26 mouse cellular contexts compared by ENCODE assay signal in the genomic region with DNA sequence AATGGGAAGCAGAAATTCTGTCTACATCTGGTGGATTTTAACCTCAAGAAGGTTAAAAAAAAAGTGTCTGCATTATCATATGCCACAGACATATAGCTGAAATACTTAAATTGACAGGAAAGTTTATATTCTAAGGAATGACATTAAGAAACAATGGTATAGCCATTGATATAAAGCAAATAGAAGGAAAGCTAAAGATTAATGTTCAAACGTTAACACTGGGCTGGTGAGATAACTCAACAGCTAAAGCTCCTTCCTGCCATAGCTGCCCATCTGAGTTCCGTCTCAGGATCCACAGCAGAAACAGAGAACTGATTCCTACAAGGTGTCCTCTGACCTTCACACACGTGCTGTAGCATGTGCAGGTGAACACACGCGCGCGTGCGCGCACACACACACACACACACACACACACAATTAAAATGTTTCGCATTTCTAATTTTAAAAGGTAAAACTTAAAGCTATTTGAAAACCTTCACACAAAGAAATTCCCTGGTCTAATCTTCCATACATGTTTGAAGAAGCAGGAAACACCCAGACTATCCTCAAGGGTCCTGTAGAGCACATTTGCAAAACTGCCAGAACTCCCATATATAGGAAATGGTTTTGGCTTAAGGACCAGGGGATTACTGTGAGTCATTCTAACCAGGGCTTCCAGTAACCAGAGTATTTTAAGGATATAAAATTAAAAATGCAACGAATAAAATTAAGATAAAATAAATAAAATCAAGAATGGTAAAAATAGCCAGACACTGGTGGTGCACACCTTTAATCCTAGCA. TPM values are rescaled to one million over a fixed set of nuclear protein-coding genes. Genes with fewer than 3 reads are reported as not detected.
DNase-seq lines count a peak whose midpoint lies in the region; TF ChIP-seq lines count a peak whose summit lies in the region.
"Had no signal": no experiment of that assay in that cellular context is flagged by ENCODE, and none has a peak within 500 bp of the region (broad histone marks: within the 10 kb centered on the region; RNA-seq: fewer than 3 reads in every experiment).

No protein-coding gene starts in this region.

- 38% methylated on average over 5 of the region's 11 CpGs for WGBS in macrophage (ENCODE audit: missing documents)
- 88% methylated on average over 11 of the region's 11 CpGs for WGBS in forebrain, embryonic 10.5 days

- H3K79me2 ChIP-seq in C2C12 (ENCODE audit: control insufficient read depth, insufficient read depth): peaks cover 98% of the 10 kb centered on the region
- peaks cover 97% of the 10 kb centered on the region for H3K79me2 ChIP-seq in macrophage (ENCODE audit: inconsistent target)

- H3K79me3 ChIP-seq in C2C12 (ENCODE audit: low read depth): peaks cover 54% of the 10 kb centered on the region

- TF ChIP-seq POLR2A in embryonic fibroblast, embryonic 13.5 days (IDR thresholded peaks at IDR 0.05; ENCODE audit: low read depth, low read length): no peak

- H3K36me3 ChIP-seq in C2C12 (ENCODE audit: control insufficient read depth, insufficient read depth) (no peaks in the 10 kb centered on the region), macrophage (ENCODE audit: inconsistent target) (no peaks in the 10 kb centered on the region)
- no peaks in the 10 kb centered on the region for H3K36me3 ChIP-seq in forebrain, embryonic 10.5 days (replicated peaks)
- H3K36me3 ChIP-seq: forebrain, embryonic 15.5 days; hindbrain, embryonic 13.5 days; limb, embryonic 12.5 days; midbrain, embryonic 15.5 days; neural tube, embryonic 12.5 days had no signal

- no peaks in the 10 kb centered on the region for H3K27me3 ChIP-seq in C2C12 (ENCODE audit: control insufficient read depth, insufficient read depth, insufficient read length)
- H3K27me3 ChIP-seq in forebrain, embryonic 10.5 days (ENCODE audit: poor library complexity, severe bottlenecking): peaks cover 3% of the 10 kb centered on the region; the same call in 1 of the 2 replicates
- H3K27me3 ChIP-seq: forebrain, embryonic 15.5 days; hindbrain, embryonic 13.5 days; limb, embryonic 12.5 days; midbrain, embryonic 15.5 days; neural tube, embryonic 12.5 days had no signal

- H3K4me3 ChIP-seq in C2C12 (ENCODE audit: insufficient read depth, poor library complexity, severe bottlenecking) (no peak overlapping the region), macrophage (ENCODE audit: inconsistent target) (no peak overlapping the region)
- no peak overlapping the region for H3K4me3 ChIP-seq in embryonic fibroblast, embryonic 13.5 days (ENCODE audit: insufficient read depth, low read length)
- no peak overlapping the region for H3K4me3 ChIP-seq in forebrain, embryonic 10.5 days
- H3K4me3 ChIP-seq: forebrain, embryonic 15.5 days; hindbrain, embryonic 13.5 days; limb, embryonic 12.5 days; midbrain, embryonic 15.5 days; neural tube, embryonic 12.5 days had no signal

- no peak overlapping the region for H3ac ChIP-seq in C2C12 (ENCODE audit: control insufficient read depth, insufficient read length, low read depth)

- peak overlapping the region; percentile 85 for H3K27ac ChIP-seq in embryonic fibroblast, embryonic 13.5 days (ENCODE audit: insufficient read depth, low read length)
- H3K27ac ChIP-seq in macrophage: peak overlapping the region; percentile 80
- H3K27ac ChIP-seq in forebrain, embryonic 10.5 days: no peak overlapping the region
- H3K27ac ChIP-seq: forebrain, embryonic 15.5 days; hindbrain, embryonic 13.5 days; limb, embryonic 12.5 days; midbrain, embryonic 15.5 days; neural tube, embryonic 12.5 days; stomach, postnatal 0 days had no signal

- H3K9me3 ChIP-seq in forebrain, embryonic 10.5 days: no peaks in the 10 kb centered on the region
- H3K9me3 ChIP-seq: forebrain, embryonic 15.5 days; hindbrain, embryonic 13.5 days; limb, embryonic 12.5 days; midbrain, embryonic 15.5 days; neural tube, embryonic 12.5 days had no signal

- TF ChIP-seq CTCF in C2C12 (IDR thresholded peaks at IDR 0.05; ENCODE audit: control insufficient read depth, insufficient read depth, insufficient read length): no peak
- no peak for TF ChIP-seq CTCF in embryonic fibroblast, embryonic 13.5 days (IDR thresholded peaks at IDR 0.05; ENCODE audit: borderline replicate concordance, insufficient read depth, low read length)

- peaks cover 16% of the 10 kb centered on the region for H3K4me1 ChIP-seq in embryonic fibroblast, embryonic 13.5 days (ENCODE audit: control insufficient read depth, insufficient read depth, low read length)
- H3K4me1 ChIP-seq in forebrain, embryonic 10.5 days: peaks cover 12% of the 10 kb centered on the region

- DNase-seq in 3T3-L1 (ENCODE audit: low read depth, low spot score): peak; percentile 73
- DNase-seq in urinary bladder, adult 18-20 months (ENCODE audit: low spot score in 2 of 2): no peak
- DNase-seq in forebrain, embryonic 10.5 days (ENCODE audit: extremely low spot score, low spot score): no peak
- no peak for DNase-seq in cerebellum, adult 8-10 months
- DNase-seq: adrenal gland, postnatal 36 days; cerebellum, adult 2 months; cerebellum, postnatal 36 days; gastrocnemius, postnatal 36 days; heart, adult 18-20 months; heart, postnatal 4 days; kidney, adult 9 months; kidney, postnatal 10 days; layer of hippocampus, adult 9-11 months; lung, postnatal 36 days; right cerebral cortex, postnatal 14 days; thymus, adult 2 months; thymus, postnatal 36 days had no signal

TF ChIP-seq in C2C12, 6 proteins besides CTCF, POLR2A, EP300 and RAD21:
- TF ChIP-seq MYOD1 (IDR thresholded peaks at IDR 0.05; ENCODE audit: control insufficient read depth, insufficient read length, low read depth) (no peak), MYOG (IDR thresholded peaks at IDR 0.05; ENCODE audit: control insufficient read depth, extremely low read depth, insufficient read length) (no peak), FOSL1 (IDR thresholded peaks at IDR 0.05; ENCODE audit: insufficient read depth, low read length, poor library complexity, severe bottlenecking) (peak; percentile 10), MAX (IDR thresholded peaks at IDR 0.05) (no peak), USF1 (IDR thresholded peaks at IDR 0.05; ENCODE audit: low read depth) (no peak), CEBPB (IDR thresholded peaks at IDR 0.05; ENCODE audit: low read depth) (no peak)

RNA-seq across cellular contexts. Expression of a gene that starts 6.1 kb away (rescaled TPM):
- polyA plus RNA-seq in C2C12 (2012; fragmentation: generic; extraction: Trizol): 34.3 TPM
- 31.7 and 35.5 TPM in 2 replicates for polyA plus RNA-seq in embryonic fibroblast, embryonic 13.5 days (2011; ENCODE audit: insufficient read length, low read depth, missing spikeins)
- 100 to 1,000 TPM in 3 of 26 experiments, 10 to 100 TPM in 23; 27.4 to 135 (median 65.5) TPM for total RNA-seq in macrophage (2018; cell fraction: chromatin; rRNA removed)
- total RNA-seq in macrophage (2018; cell fraction: cytosol; rRNA removed): 100 to 1,000 TPM in 10 of 26 experiments, 10 to 100 TPM in 16; 68.1 to 129 (median 92.1) TPM
- 100 to 1,000 TPM in 1 of 26 experiments, 10 to 100 TPM in 25; 49.3 to 106 (median 71.6) TPM for total RNA-seq in macrophage (2018; cell fraction: nucleus; rRNA removed)
- 87.2 to 154 TPM (median 91.9 TPM) in 3 replicates for polyA plus RNA-seq in macrophage (2018)
- polyA plus RNA-seq in forebrain, embryonic 10.5 days (2016; fragmentation: Nextera tagmentation; extraction: Ambion mirVana): 11.3 and 13.5 TPM in 2 replicates

RNA-seq across cellular contexts. Expression of a gene that starts 28.2 kb away (rescaled TPM):
- polyA plus RNA-seq in C2C12 (2012; fragmentation: generic; extraction: Trizol): not detected
- 0.58 TPM in 1 of 2 replicates, not detected in the other for polyA plus RNA-seq in embryonic fibroblast, embryonic 13.5 days (2011; ENCODE audit: insufficient read length, low read depth, missing spikeins)
- under 1 TPM in 2 of 26 experiments, not detected in 24; 0.16 to 0.35 TPM for total RNA-seq in macrophage (2018; cell fraction: chromatin; rRNA removed)
- under 1 TPM in 2 of 26 experiments, not detected in 24; 0.14 to 0.17 TPM for total RNA-seq in macrophage (2018; cell fraction: cytosol; rRNA removed)
- not detected for total RNA-seq in macrophage (2018; cell fraction: nucleus; rRNA removed)
- 0.04 TPM in 1 of 3 replicates, not detected in the others for polyA plus RNA-seq in macrophage (2018)
- polyA plus RNA-seq in forebrain, embryonic 10.5 days (2016; fragmentation: Nextera tagmentation; extraction: Ambion mirVana): 1.4 and 1.5 TPM in 2 replicates

RNA-seq across cellular contexts. Expression of a gene that starts 59.5 kb away (rescaled TPM):
- 1.1 TPM for polyA plus RNA-seq in C2C12 (2012; fragmentation: generic; extraction: Trizol)
- polyA plus RNA-seq in embryonic fibroblast, embryonic 13.5 days (2011; ENCODE audit: insufficient read length, low read depth, missing spikeins): 1.2 and 1.5 TPM in 2 replicates
- 10 to 100 TPM in 2 of 26 experiments, 1 to 10 TPM in 23, under 1 TPM in 1; 0.50 to 18.3 (median 3.5) TPM for total RNA-seq in macrophage (2018; cell fraction: chromatin; rRNA removed)
- under 1 TPM in 25 of 26 experiments, not detected in 1; 0.10 to 0.90 (median 0.40) TPM for total RNA-seq in macrophage (2018; cell fraction: cytosol; rRNA removed)
- 1 to 10 TPM in 24 of 26 experiments, under 1 TPM in 2; 0.32 to 9.3 (median 2.2) TPM for total RNA-seq in macrophage (2018; cell fraction: nucleus; rRNA removed)
- polyA plus RNA-seq in macrophage (2018): 0.46 to 0.93 TPM (median 0.59 TPM) in 3 replicates
- 9.9 and 10.5 TPM in 2 replicates for polyA plus RNA-seq in forebrain, embryonic 10.5 days (2016; fragmentation: Nextera tagmentation; extraction: Ambion mirVana)
